In the genomic region with DNA sequence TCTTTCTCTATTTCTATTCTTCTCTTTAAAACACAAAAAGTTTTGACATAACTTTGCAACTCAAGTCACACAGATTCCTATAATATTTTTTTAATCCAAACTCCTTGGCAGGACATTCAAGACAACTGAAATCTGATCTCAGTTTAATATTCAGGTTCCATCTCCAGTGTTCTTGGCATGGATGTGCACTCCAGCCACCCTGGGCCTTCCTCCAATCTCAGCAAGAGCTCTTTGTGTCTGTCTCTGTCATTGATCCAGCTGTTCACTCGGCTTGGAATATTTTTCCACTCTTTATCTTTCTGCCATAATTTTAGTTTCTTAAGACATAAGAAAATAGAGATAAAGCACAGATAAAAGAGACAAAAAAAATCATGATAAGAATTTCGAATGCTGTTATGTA, we compare ENCODE assay signal across 12 mouse cellular contexts.
DNase-seq lines count a peak whose midpoint lies in the region; ATAC-seq and TF ChIP-seq lines count a peak whose summit lies in the region.
"Had no signal": no experiment of that assay in that cellular context is flagged by ENCODE, and none has a peak within 500 bp of the region (broad histone marks: within the 10 kb centered on the region; RNA-seq: fewer than 3 reads in every experiment).

No protein-coding gene starts in this region.

- no peak for ATAC-seq in kidney, embryonic 15.5 days (replicated peaks; ENCODE audit: low FRiP score)
- ATAC-seq: Patski had no signal

- H3K36me3 ChIP-seq in kidney, adult 2 months (ENCODE audit: control insufficient read depth, insufficient read depth, low read length), result no peaks in the 10 kb centered on the region
- no peaks in the 10 kb centered on the region for H3K36me3 ChIP-seq in kidney, embryonic 15.5 days

- TF ChIP-seq CTCF in kidney, adult 2 months (conservative IDR thresholded peaks at IDR 0.05; ENCODE audit: insufficient read depth, insufficient read length, low read depth, low read length), result no peak

- 75% methylated on average over 2 of the region's 2 CpGs for WGBS in kidney, adult 2 months
- 63% methylated on average over 2 of the region's 2 CpGs for WGBS in kidney, embryonic 15.5 days

- H3K9me3 ChIP-seq in kidney, embryonic 15.5 days (replicated peaks), result no peaks in the 10 kb centered on the region

- H3K4me2 ChIP-seq in kidney, embryonic 15.5 days, result no peak overlapping the region

- DNase-seq in kidney, adult 2 months, result peak; percentile 5
- peak; percentile 11 for DNase-seq in right cerebral cortex, adult 18-20 months
- DNase-seq in right cerebral cortex, postnatal 14 days, result no peak
- peak; percentile 3 to 21 for DNase-seq in cerebellum, postnatal 25 days
- no peak for DNase-seq in ovary, postnatal 36 days (ENCODE audit: low spot score)
- DNase-seq in thymus, adult 18-20 months, result no peak
- DNase-seq: kidney, adult 18-20 months; liver; thymus, postnatal 25 days had no signal

- no peaks in the 10 kb centered on the region for H3K27me3 ChIP-seq in kidney, adult 2 months (replicated peaks; ENCODE audit: control insufficient read depth, insufficient read depth, low read length)
- H3K27me3 ChIP-seq in kidney, embryonic 15.5 days, result no peaks in the 10 kb centered on the region
- H3K27me3 ChIP-seq: Patski had no signal

- H3K27ac ChIP-seq in kidney, adult 2 months (ENCODE audit: insufficient read depth, low read depth, low read length), result no peak overlapping the region
- no peak overlapping the region for H3K27ac ChIP-seq in kidney, embryonic 15.5 days

- H3K4me1 ChIP-seq in kidney, adult 2 months (ENCODE audit: control insufficient read depth, insufficient read depth, low read length), result no peaks in the 10 kb centered on the region
- no peaks in the 10 kb centered on the region for H3K4me1 ChIP-seq in kidney, embryonic 15.5 days

- TF ChIP-seq POLR2A in kidney, adult 2 months (IDR thresholded peaks at IDR 0.05; ENCODE audit: low read depth, low read length), result no peak

- no peak overlapping the region for H3K4me3 ChIP-seq in kidney, adult 2 months (ENCODE audit: insufficient read depth, low read depth, low read length)
- no peak overlapping the region for H3K4me3 ChIP-seq in kidney, embryonic 15.5 days (replicated peaks)
- H3K4me3 ChIP-seq: myocyte had no signal

- no peak overlapping the region for H3K9ac ChIP-seq in kidney, embryonic 15.5 days

Comparison
In these comparisons a context has a peak if more than half of its experiments do, and no peak if none do; other contexts are left out.
1. DNase-seq: peak in kidney, adult 2 months (single experiment), right cerebral cortex, adult 18-20 months (single experiment) and cerebellum, postnatal 25 days (2 of 2); none in right cerebral cortex, postnatal 14 days (single experiment), ovary, postnatal 36 days (single experiment) and thymus, adult 18-20 months (0 of 2).